Mouse (Mus musculus) mouse embryonic stem cell (cell line): ENCODE data around the gene Ms4a8a.
"Not testable (repeated sequence)": the region's sequence is repeated elsewhere in the genome, so short reads cannot be mapped to it uniquely, and the experiment has no call there.

Experiments used
- in situ Hi-C, 2 experiments: fragments of 300-500 bp; cut with MboI; formaldehyde crosslinking; loops; 1 replicate in 1 of 2; 3 replicates in 1 of 2; pipeline ENCODE4 v1.14.3; 2019 to 2020; ENCODE audit warnings: low sequenced_read_pairs in 2 of 2, low pct_unique_long_range_greater_than_20kb in 1 of 2, mixed read lengths in 1 of 2; ENCODE audit not compliant: unreplicated experiment in 1 of 2

The Ms4a8a gene

GRCm38 (mm10) chr19:11080934-11081333, at the start of gene Ms4a8a:
Gene Ms4a8a, minus strand, starts transcription at chr19:11081102.
- in situ Hi-C loops, result no loop called here

- in situ Hi-C loops, result no loop called here
These were observed 48.8 kb upstream of the Ms4a8a start for GRCm38 (mm10) chr19:11129702-11130101.

DNA sequence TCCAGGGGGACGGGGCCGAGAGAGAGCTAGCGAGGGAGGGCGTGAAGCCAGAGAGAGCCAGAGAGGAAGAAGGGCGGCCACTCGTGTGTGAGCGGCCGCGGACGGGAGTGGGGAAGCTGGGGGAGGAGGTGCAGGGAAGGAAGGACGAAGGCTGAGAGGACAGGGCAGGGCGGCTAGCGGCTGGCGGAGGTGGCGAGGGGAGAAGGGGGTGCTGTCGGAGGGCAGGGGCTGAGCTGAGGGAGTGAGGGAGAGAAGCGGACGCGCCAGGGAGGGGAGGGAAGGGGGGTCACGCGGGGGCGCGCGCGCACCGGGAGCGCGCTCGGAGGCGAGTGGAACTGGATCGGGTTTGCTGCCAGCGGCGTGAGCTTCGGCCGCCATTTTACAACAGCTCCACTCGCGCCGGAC, 40.1 kb upstream of the Ms4a8a start:
- in situ Hi-C loops, result not testable (repeated sequence)

DNA sequence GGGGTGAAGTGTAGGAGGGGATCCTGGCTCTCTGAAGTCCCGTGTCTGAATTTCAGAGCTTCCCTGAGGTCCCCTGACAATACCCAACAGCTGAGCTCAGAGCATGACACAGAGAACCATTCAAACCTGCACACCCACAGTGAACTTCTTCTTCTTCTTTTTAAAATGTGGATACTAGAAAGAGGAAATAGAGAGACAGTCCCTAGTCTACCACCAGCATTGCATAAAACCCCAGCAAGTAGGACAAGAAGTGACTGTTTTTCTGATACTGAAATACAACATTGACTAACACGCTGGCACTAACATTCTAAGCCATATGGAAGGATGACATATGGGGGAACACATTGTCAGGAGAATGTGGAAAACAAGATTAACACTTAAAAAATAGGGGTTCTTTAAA, 38.4 kb upstream of the Ms4a8a start:
- in situ Hi-C loops, result no loop called here

GRCm38 (mm10) chr19:11107746-11108145, 26.8 kb upstream of the Ms4a8a start:
- in situ Hi-C loops, result no loop called here

- in situ Hi-C loops, result no loop called here
These were observed 21.0 kb upstream of the Ms4a8a start for GRCm38 (mm10) chr19:11101880-11102279.

GRCm38 (mm10) chr19:11098401-11098800, 17.5 kb upstream of the Ms4a8a start:
- in situ Hi-C loops, result no loop called here

GRCm38 (mm10) chr19:11092131-11092530, 11.2 kb upstream of the Ms4a8a start:
- in situ Hi-C loops, result not testable (repeated sequence)

DNA sequence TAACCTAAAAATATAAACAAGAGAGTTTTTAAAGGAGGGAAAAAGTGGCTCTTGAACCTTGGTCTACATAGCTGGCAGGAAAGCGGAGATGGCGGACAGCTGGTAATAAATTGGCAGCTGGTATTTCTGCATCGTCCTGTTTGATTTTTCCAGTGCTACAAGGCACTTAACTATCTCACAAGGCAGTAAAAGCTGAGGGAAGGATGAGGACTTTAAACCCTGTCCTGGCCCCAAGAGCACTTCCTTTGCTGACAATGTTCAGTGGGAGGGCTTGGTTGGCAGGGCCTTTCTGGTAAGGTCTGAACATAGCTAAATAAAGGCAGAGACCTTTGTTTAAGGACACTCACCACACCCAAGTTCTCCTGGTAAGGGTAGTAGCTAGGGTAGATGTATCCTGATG, 10.5 kb downstream of the Ms4a8a start:
- in situ Hi-C loops, result no loop called here

DNA sequence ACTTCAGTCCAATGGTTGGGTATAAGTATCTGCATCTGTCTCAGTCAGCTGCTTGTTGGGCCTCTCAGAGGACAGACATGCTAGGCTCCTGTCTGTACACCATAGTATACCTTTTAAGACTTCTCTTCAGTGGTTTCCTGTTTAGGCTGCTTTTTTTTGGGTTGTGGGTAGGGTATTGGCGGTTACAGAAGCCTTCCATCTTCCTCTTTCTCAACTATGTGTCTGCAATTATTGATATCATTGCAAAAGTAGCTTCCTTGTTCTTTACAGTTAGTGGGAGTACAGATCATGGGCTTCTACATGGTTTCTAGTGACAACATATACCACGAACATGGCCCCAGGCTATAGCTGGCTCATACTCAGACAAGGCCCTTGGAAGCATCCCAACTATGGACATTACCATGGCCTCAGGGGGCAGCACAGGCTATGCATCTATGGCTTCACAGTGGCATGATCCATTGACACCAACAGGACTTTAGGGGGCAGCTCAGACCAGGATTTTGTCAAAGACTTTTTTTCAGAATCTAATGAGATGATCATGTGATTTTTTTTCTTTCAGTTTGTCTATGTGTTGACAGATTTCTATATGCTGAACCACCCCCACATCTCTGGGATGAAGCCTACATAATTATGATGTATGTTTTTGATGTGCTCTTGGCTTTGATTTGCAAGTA, 15.6 kb downstream of the Ms4a8a start:
- in situ Hi-C loops, result no loop called here

DNA sequence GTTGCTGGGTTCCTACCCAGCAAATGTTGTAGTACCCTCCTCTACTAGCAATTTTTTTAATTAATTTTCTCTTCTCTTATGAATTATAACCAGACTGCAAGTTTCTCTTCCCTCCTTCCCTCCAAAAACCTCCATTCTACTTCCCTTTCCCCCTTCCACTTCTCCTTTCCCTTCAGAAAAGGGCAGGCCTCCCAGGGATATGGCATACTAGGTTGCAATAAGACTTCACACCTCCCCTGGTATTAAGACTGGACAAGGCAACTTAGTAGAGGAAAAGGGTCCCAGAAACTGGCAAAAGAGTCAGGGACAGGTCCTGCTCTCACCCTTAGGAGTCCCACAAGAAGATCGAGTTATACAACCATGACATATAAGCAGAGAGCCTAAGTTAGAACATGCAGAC, 20.0 kb downstream of the Ms4a8a start:
- in situ Hi-C loops, result no loop called here

DNA sequence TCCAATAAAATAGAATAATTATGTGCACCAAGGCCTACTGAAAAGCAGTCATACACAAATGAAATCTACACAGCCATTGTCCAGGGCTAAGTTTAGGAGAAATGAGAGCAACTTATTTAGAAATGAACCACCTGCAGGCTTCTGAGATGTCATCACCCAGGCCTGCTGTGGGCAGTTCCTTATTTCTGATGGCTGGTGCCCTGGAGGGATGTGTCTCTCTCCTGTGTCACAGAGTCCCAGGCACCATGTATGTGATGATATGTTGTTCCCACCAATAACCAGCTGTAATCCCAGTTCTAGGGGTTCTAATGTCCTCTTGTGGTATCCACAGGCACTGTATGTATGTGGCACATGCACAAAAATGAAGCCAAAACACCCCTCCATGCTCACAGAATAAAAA, 20.9 kb downstream of the Ms4a8a start:
- in situ Hi-C loops, result no loop called here

- in situ Hi-C loops, result not testable (repeated sequence)
These were observed 25.2 kb downstream of the Ms4a8a start for GRCm38 (mm10) chr19:11055700-11056099.

DNA sequence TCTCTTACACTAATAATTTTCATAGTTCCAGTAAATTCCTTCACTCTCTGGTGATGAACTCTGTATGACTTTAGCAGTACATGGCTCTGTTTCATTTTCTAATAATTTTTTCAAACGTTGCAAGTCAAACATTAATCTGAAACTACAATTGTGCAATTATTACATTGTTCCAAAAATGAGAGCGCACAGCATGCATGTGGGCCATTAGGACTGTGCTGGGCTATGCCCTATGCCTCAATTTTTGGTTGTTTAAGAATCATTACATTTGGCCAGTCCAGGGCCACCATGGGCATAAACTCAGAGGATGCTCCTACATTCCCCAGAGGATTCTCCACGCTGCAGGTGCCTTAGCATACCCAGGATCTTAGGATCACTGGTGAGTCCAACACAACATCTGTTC, 27.6 kb downstream of the Ms4a8a start:
- in situ Hi-C loops, result no loop called here

- in situ Hi-C loops, result no loop called here
These were observed 28.0 kb downstream of the Ms4a8a start for GRCm38 (mm10) chr19:11052877-11053276.

GRCm38 (mm10) chr19:11050286-11050685, 30.6 kb downstream of the Ms4a8a start:
- in situ Hi-C loops, result no loop called here

DNA sequence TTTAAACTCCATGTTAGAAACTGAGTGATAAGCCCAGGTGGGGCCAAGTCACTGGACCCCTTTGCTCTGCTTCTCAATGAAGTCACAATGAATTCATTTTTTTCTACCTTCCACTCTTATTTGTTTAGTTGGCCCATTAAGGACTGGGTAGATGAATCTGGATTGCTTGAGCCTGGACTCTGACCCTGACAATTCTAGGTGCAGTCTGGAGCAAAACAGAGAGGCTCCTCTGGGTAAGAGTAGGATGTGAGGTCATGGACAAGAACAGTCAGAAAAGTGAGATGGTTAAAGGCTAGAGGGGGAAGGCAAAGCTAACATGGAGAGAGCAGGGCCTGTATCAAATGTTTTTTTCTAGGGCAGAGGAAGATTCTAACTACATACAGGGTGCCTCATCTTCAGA, 31.5 kb downstream of the Ms4a8a start:
- in situ Hi-C loops, result no loop called here

DNA sequence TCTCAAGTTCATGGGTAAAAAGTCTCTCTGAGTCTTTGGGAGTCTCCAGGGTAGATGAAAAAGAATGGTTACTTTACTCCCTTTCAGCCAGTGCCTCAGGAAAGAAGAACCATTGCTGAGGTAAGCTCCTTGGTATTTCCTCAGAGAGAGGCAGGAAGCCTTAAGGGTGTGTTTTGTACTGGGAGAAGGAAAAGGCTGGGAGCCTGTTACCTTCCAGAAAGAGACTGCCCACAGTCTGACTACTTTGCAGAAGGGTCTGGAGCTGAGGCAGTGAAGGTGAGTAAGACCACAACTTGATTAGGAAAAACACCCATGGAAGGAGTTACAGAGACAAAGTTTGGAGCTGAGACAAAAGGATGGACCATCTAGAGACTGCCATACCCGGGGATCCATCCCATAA, 32.4 kb downstream of the Ms4a8a start:
- in situ Hi-C loops, result no loop called here

DNA sequence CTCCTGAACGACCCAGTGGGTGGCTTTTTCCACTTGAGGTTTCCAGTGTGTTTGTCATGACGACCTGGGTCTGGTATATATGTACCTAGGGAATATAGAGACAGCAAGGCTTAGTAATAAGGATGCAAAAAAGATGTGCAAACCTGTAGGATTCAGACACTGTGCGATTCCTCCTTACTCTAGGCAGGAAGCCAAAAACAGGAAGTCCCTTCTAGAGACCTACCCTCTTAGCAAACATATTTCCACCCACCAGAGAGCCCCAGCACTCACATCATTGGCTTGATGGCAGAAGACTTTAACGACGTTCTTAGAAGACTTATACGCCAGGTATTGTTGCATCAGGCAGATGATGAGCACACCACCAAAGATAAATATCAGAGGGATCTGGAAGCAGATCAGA, 32.9 kb downstream of the Ms4a8a start:
- in situ Hi-C loops, result no loop called here

- in situ Hi-C loops, result no loop called here
These were observed 35.7 kb downstream of the Ms4a8a start for GRCm38 (mm10) chr19:11044996-11045711.
